Mouse (Mus musculus) limb, embryonic 10.5 days (tissue): ENCODE results near the gene Cd80. TPM values are rescaled to one million over a fixed set of nuclear protein-coding genes. Genes with fewer than 3 reads are reported as not detected.

Source experiments
- DNase-seq: peaks from one replicate; pipeline ENCODE4 v3.0.0-alpha.2; 2017; ENCODE audit warnings: low spot score
- H3K27ac ChIP-seq: fragments of 300-500 bp; sonication (generic); 2 replicates; pipeline ENCODE4 v1.5.1; 2016; ENCODE audit warnings: mild to moderate bottlenecking
- H3K27me3 ChIP-seq: fragments of 300-500 bp; sonication (generic); 2 replicates; pipeline ENCODE4 v1.6.1; 2016; ENCODE audit warnings: low read depth, mild to moderate bottlenecking; ENCODE audit not compliant: poor library complexity, severe bottlenecking
- H3K36me3 ChIP-seq: fragments of 300-500 bp; sonication (generic); 2 replicates; pipeline ENCODE4 v1.6.1; 2016; ENCODE audit warnings: mild to moderate bottlenecking, moderate library complexity
- H3K4me1 ChIP-seq: fragments of 300-500 bp; sonication (generic); 2 replicates; pipeline ENCODE4 v1.6.1; 2016
- H3K4me3 ChIP-seq: fragments of 300-500 bp; sonication (generic); 2 replicates; pipeline ENCODE4 v1.5.1; 2016; ENCODE audit warnings: mild to moderate bottlenecking, moderate library complexity
- H3K9me3 ChIP-seq: fragments of 300-500 bp; sonication (generic); replicated peaks from 2 replicates; pipeline ENCODE4 v1.6.1; 2016; ENCODE audit warnings: mild to moderate bottlenecking
- WGBS: fragments of 180-500 bp; shearing (Covaris S2); methylation state at CpG from one replicate; pipeline ENCODE4 v1.1.7; 2016; 5-methylcytosine and 5-hydroxymethylcytosine counted together
- polyA plus RNA-seq: library from polyadenylated mRNA; unstranded; fragments of >200 nt; fragmentation: Nextera tagmentation; extraction: Ambion mirVana; gene quantifications from 2 replicates; pipeline ENCODE4 v1.2.1, GENCODE M21; 2016

Gene Cd80
- polyA plus RNA-seq, 1 experiment from 2014 or later, result 0.29 TPM

GRCm38 (mm10) chr16:38536544-38537146 is 81.3 kb downstream of the Cd80 start:
- DNase-seq, result peak; percentile 67
- Histone ChIP-seq H3K4me1 (no peaks in the 10 kb centered on the region), H3K27me3 (no peaks in the 10 kb centered on the region), H3K36me3 (peaks cover 95% of the 10 kb centered on the region), H3K9me3 (no peaks in the 10 kb centered on the region), H3K27ac (no peak overlapping the region), H3K4me3 (no peak overlapping the region)
- 61% methylated on average over 8 of the region's 8 CpGs for WGBS

- H3K9me3 ChIP-seq, result no peaks in the 10 kb centered on the region
- H3K4me1 ChIP-seq, result no peaks in the 10 kb centered on the region
- no peaks in the 10 kb centered on the region for H3K27me3 ChIP-seq
- no peak overlapping the region for H3K27ac ChIP-seq
- 91% methylated on average over 13 of the region's 13 CpGs for WGBS
- DNase-seq, result no peak
- H3K4me3 ChIP-seq, result no peak overlapping the region
- H3K36me3 ChIP-seq, result peaks cover 95% of the 10 kb centered on the region
These were observed 83.5 kb downstream of the Cd80 start for GRCm38 (mm10) chr16:38538716-38539380.

Other genes starting within 250 kb of the Cd80 start
- gene Nr1i2, start 160.7 kb upstream of the Cd80 start, polyA plus RNA-seq, result not detected in 2 replicates
- gene Maats1, start 113.4 kb upstream of the Cd80 start, polyA plus RNA-seq, result 0.10 TPM in 1 of 2 replicates, not detected in the other
- 119 and 132 TPM in 2 replicates for gene Cox17, start 108.6 kb upstream of the Cd80 start, polyA plus RNA-seq
- not detected in 2 replicates for gene Gm21987, start 108.5 kb upstream of the Cd80 start, polyA plus RNA-seq
- gene Popdc2, start 93.4 kb upstream of the Cd80 start, polyA plus RNA-seq, result 1.3 and 3.1 TPM in 2 replicates
- 0.11 TPM in 1 of 2 replicates, not detected in the other for gene Pla1a, start 22.4 kb upstream of the Cd80 start, polyA plus RNA-seq
- gene Adprh, start 2.9 kb upstream of the Cd80 start, polyA plus RNA-seq, result 153 and 159 TPM in 2 replicates
- gene Timmdc1, start 67.1 kb downstream of the Cd80 start, polyA plus RNA-seq, result 29.2 and 30.1 TPM in 2 replicates
- gene Poglut1, start 94.7 kb downstream of the Cd80 start, polyA plus RNA-seq, result 71.2 and 78.7 TPM in 2 replicates
- gene Tmem39a, start 103.1 kb downstream of the Cd80 start, polyA plus RNA-seq, result 93.7 and 122 TPM in 2 replicates